Mouse (Mus musculus): ENCODE data around the gene Necab2.
A peak's percentile ranks its signal among the peaks of the same experiment; 100 is the strongest.

Gene Necab2

GRCm38 (mm10) chr8:119446211-119446989 is at the start of gene Necab2:
TSS of gene Necab2 (plus strand) at chr8:119446719.
- DNase-seq (ENCODE audit: low spot score in 2 of 2): peak; percentile 86 to 90

- DNase-seq (ENCODE audit: low spot score in 2 of 2): no peak
Observed at GRCm38 (mm10) chr8:119398558-119398957, 48.0 kb upstream of the Necab2 start.

GRCm38 (mm10) chr8:119399255-119399654 is 47.3 kb upstream of the Necab2 start:
- DNase-seq (ENCODE audit: low spot score in 2 of 2): no peak

- DNase-seq (ENCODE audit: low spot score in 2 of 2): no peak
Observed at GRCm38 (mm10) chr8:119400122-119400671, 46.3 kb upstream of the Necab2 start.

- DNase-seq (ENCODE audit: low spot score in 2 of 2): no peak
Observed at GRCm38 (mm10) chr8:119400904-119401303, 45.6 kb upstream of the Necab2 start.

- no peak for DNase-seq (ENCODE audit: low spot score in 2 of 2)
Observed at GRCm38 (mm10) chr8:119403912-119404311, 42.6 kb upstream of the Necab2 start.

GRCm38 (mm10) chr8:119404648-119405047 is 41.9 kb upstream of the Necab2 start:
- no peak for DNase-seq (ENCODE audit: low spot score in 2 of 2)

GRCm38 (mm10) chr8:119408311-119408710 is 38.2 kb upstream of the Necab2 start:
- DNase-seq (ENCODE audit: low spot score in 2 of 2): no peak

GRCm38 (mm10) chr8:119412037-119412734 is 34.3 kb upstream of the Necab2 start:
- DNase-seq (ENCODE audit: low spot score in 2 of 2): no peak

GRCm38 (mm10) chr8:119412735-119413498 is 33.6 kb upstream of the Necab2 start:
- peak; percentile 57 to 75 for DNase-seq (ENCODE audit: low spot score in 2 of 2)

- DNase-seq (ENCODE audit: low spot score in 2 of 2): no peak
Observed at GRCm38 (mm10) chr8:119413605-119414004, 32.9 kb upstream of the Necab2 start.

GRCm38 (mm10) chr8:119420318-119420717 is 26.2 kb upstream of the Necab2 start:
- no peak for DNase-seq (ENCODE audit: low spot score in 2 of 2)

- no peak for DNase-seq (ENCODE audit: low spot score in 2 of 2)
Observed at GRCm38 (mm10) chr8:119421603-119422122, 24.9 kb upstream of the Necab2 start.

GRCm38 (mm10) chr8:119422123-119422711 is 24.3 kb upstream of the Necab2 start:
- no peak for DNase-seq (ENCODE audit: low spot score in 2 of 2)

GRCm38 (mm10) chr8:119423631-119424141 is 22.8 kb upstream of the Necab2 start:
- DNase-seq (ENCODE audit: low spot score in 2 of 2): no peak

GRCm38 (mm10) chr8:119424199-119424733 is 22.3 kb upstream of the Necab2 start:
- DNase-seq (ENCODE audit: low spot score in 2 of 2): no peak

GRCm38 (mm10) chr8:119424740-119425139 is 21.8 kb upstream of the Necab2 start:
- DNase-seq (ENCODE audit: low spot score in 2 of 2): no peak

- no peak for DNase-seq (ENCODE audit: low spot score in 2 of 2)
Observed at GRCm38 (mm10) chr8:119425533-119425932, 21.0 kb upstream of the Necab2 start.

- DNase-seq (ENCODE audit: low spot score in 2 of 2): no peak
Observed at GRCm38 (mm10) chr8:119426069-119426735, 20.3 kb upstream of the Necab2 start.

- no peak for DNase-seq (ENCODE audit: low spot score in 2 of 2)
Observed at GRCm38 (mm10) chr8:119427634-119428349, 18.7 kb upstream of the Necab2 start.
